Mouse (Mus musculus): Measurements from ENCODE around the gene Pard3. TPM values are rescaled to one million over a fixed set of nuclear protein-coding genes. Genes with fewer than 3 reads are reported as not detected.

Gene Pard3
- polyA plus RNA-seq, 1 experiment from 2014 or later, result 30.0 TPM

GRCm38 (mm10) chr8:127076511-127076910 is 12.8 kb downstream of the Pard3 start:
- Histone ChIP-seq H3K9ac (ENCODE audit: low read length) (no peak overlapping the region), H3K4me2 (replicated peaks; ENCODE audit: low read depth) (peak overlapping the region; percentile 27), H3K4me3 (ENCODE audit: low read depth, low read length) (0 out of 2 replicates have a peak overlapping the region, but pooled peaks have one; percentile 8), H3K27me3 (ENCODE audit: control insufficient read depth, insufficient read depth, low read length) (no peaks in the 10 kb centered on the region), H3K9me3 (ENCODE audit: control insufficient read depth, low read length) (no peaks in the 10 kb centered on the region), H3K4me1 (replicated peaks; ENCODE audit: control insufficient read depth, insufficient read depth) (peaks cover 7% of the 10 kb centered on the region; the same call in 1 of the 2 replicates), H3K36me3 (ENCODE audit: control insufficient read depth, insufficient read depth, low read length) (no peaks in the 10 kb centered on the region), H3K27ac (replicated peaks) (peak overlapping the region; percentile 69)
- peak; percentile 91 for ATAC-seq (ENCODE audit: low FRiP score, low TSS enrichment)
- WGBS, result 54% methylated on average over 7 of the region's 7 CpGs
- peak; percentile 79 for DNase-seq (ENCODE audit: low spot score)
- TF ChIP-seq EP300 (optimal IDR thresholded peaks at IDR 0.05) (no peak), CTCF (IDR thresholded peaks at IDR 0.05; ENCODE audit: low read depth) (no peak)

- H3K4me2 ChIP-seq (replicated peaks; ENCODE audit: low read depth), result no peak overlapping the region
- no peaks in the 10 kb centered on the region for H3K9me3 ChIP-seq (ENCODE audit: control insufficient read depth, low read length)
- TF ChIP-seq EP300 (optimal IDR thresholded peaks at IDR 0.05) (no peak), CTCF (IDR thresholded peaks at IDR 0.05; ENCODE audit: low read depth) (no peak)
- H3K27ac ChIP-seq (replicated peaks), result no peak overlapping the region
- H3K9ac ChIP-seq (ENCODE audit: low read length), result no peak overlapping the region
- WGBS, result 46% methylated on average over 5 of the region's 5 CpGs
- ATAC-seq (ENCODE audit: low FRiP score, low TSS enrichment), result no peak
- no peaks in the 10 kb centered on the region for H3K27me3 ChIP-seq (ENCODE audit: control insufficient read depth, insufficient read depth, low read length)
- H3K4me3 ChIP-seq (ENCODE audit: low read depth, low read length), result no peak overlapping the region
- H3K36me3 ChIP-seq (ENCODE audit: control insufficient read depth, insufficient read depth, low read length), result no peaks in the 10 kb centered on the region
- no peak for DNase-seq (ENCODE audit: low spot score)
- peaks cover 7% of the 10 kb centered on the region; the same call in 1 of the 2 replicates for H3K4me1 ChIP-seq (replicated peaks; ENCODE audit: control insufficient read depth, insufficient read depth)
These were observed 15.6 kb downstream of the Pard3 start for GRCm38 (mm10) chr8:127079244-127079805.

DNA sequence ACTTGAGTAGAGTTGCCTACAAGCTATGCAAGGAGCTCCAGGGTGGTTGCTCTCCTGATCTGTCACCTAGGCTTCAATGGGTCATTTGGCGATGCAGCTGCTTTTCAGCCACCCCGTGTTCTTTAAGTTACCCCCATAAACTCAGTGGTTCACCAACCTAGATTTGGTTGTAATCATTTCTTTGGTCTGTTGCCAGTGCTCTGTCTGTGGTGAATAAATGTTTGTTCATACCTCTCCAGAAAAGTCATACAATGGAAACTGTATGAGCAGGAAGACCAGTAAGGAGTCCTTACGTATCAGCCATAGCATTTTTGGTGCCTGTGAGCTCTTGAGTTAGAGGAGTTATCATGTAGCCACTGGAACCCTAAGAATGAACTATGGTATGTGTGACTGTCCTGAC is 17.6 kb downstream of the Pard3 start:
- no peaks in the 10 kb centered on the region for H3K36me3 ChIP-seq (ENCODE audit: control insufficient read depth, insufficient read depth, low read length)

DNA sequence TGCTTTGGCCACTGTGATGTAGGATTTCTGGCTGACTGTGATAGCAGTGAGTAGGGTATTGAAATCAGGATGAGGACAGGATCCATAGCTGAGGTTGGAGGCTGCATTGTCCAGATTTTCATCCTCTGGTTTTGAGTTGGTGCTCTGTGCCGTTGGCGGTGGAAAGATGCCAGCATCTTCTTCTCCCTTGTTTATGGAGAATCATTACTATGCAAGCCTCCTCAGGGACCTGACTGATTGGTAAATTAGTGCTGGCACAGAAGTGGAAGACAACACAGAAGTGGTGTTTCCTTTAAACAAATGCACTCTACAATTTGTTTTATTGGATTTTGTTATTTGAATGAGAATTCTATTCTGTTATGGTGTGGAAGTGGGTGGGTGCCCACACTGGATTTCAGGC is 18.8 kb downstream of the Pard3 start:
- Histone ChIP-seq H3K4me3 (ENCODE audit: low read depth, low read length) (no peak overlapping the region), H3K36me3 (ENCODE audit: control insufficient read depth, insufficient read depth, low read length) (no peaks in the 10 kb centered on the region), H3K27ac (replicated peaks) (no peak overlapping the region), H3K27me3 (ENCODE audit: control insufficient read depth, insufficient read depth, low read length) (no peaks in the 10 kb centered on the region), H3K9ac (ENCODE audit: low read length) (no peak overlapping the region), H3K4me1 (replicated peaks; ENCODE audit: control insufficient read depth, insufficient read depth) (0 out of 2 replicates have a peak, but pooled peaks cover 4% of the 10 kb centered on the region), H3K4me2 (replicated peaks; ENCODE audit: low read depth) (no peak overlapping the region), H3K9me3 (ENCODE audit: control insufficient read depth, low read length) (no peaks in the 10 kb centered on the region)
- TF ChIP-seq CTCF (IDR thresholded peaks at IDR 0.05; ENCODE audit: low read depth), result no peak
- TF ChIP-seq EP300 (optimal IDR thresholded peaks at IDR 0.05), result no peak
- WGBS, result 72% methylated on average over 2 of the region's 2 CpGs
- ATAC-seq (ENCODE audit: low FRiP score, low TSS enrichment) (no peak), DNase-seq (ENCODE audit: low spot score) (no peak)

More for the DNA sequence above, 17.6 kb downstream of the Pard3 start:
- Histone ChIP-seq H3K9ac (ENCODE audit: low read length) (no peak overlapping the region), H3K4me2 (replicated peaks; ENCODE audit: low read depth) (no peak overlapping the region), H3K4me3 (ENCODE audit: low read depth, low read length) (no peak overlapping the region), H3K9me3 (ENCODE audit: control insufficient read depth, low read length) (no peaks in the 10 kb centered on the region), H3K27me3 (ENCODE audit: control insufficient read depth, insufficient read depth, low read length) (no peaks in the 10 kb centered on the region), H3K27ac (replicated peaks) (no peak overlapping the region), H3K4me1 (replicated peaks; ENCODE audit: control insufficient read depth, insufficient read depth) (peaks cover 7% of the 10 kb centered on the region; the same call in 1 of the 2 replicates)
- TF ChIP-seq CTCF (IDR thresholded peaks at IDR 0.05; ENCODE audit: low read depth) (no peak), EP300 (optimal IDR thresholded peaks at IDR 0.05) (no peak)
- DNase-seq (ENCODE audit: low spot score) (no peak), ATAC-seq (ENCODE audit: low FRiP score, low TSS enrichment) (no peak)
- 45% methylated on average over 3 of the region's 3 CpGs for WGBS

DNA sequence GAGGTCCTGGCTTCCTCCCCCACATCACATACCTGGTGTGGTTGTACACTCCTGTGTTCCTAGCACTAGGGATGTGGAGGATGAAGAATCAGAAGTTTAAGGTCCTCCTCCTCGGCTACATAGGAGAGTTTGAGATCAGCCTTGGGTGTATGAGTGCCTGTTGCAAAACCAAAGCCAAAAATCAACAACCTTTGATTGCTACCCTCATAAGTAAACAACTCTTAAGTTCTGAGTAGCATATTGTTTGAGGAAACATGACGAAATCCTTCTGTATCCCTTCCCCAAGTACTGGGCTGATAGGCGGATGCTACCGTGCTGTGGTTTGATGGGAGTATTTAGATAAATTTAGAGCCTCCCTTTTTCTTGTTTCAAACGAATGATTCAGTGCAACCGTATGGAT is 20.9 kb downstream of the Pard3 start:
- 45% methylated on average over 6 of the region's 6 CpGs for WGBS
- H3K4me2 ChIP-seq (replicated peaks; ENCODE audit: low read depth), result no peak overlapping the region
- H3K4me1 ChIP-seq (replicated peaks; ENCODE audit: control insufficient read depth, insufficient read depth), result 0 out of 2 replicates have a peak, but pooled peaks cover 4% of the 10 kb centered on the region

GRCm38 (mm10) chr8:127087434-127087833 is 23.7 kb downstream of the Pard3 start:
- no peak overlapping the region for H3K27ac ChIP-seq (replicated peaks)
- H3K4me3 ChIP-seq (ENCODE audit: low read depth, low read length), result no peak overlapping the region
- H3K4me2 ChIP-seq (replicated peaks; ENCODE audit: low read depth), result no peak overlapping the region
- TF ChIP-seq CTCF (IDR thresholded peaks at IDR 0.05; ENCODE audit: low read depth), result no peak
- no peak for TF ChIP-seq EP300 (optimal IDR thresholded peaks at IDR 0.05)
- no peak overlapping the region for H3K9ac ChIP-seq (ENCODE audit: low read length)
- ATAC-seq (ENCODE audit: low FRiP score, low TSS enrichment) (no peak), DNase-seq (ENCODE audit: low spot score) (no peak)
- no peaks in the 10 kb centered on the region for H3K9me3 ChIP-seq (ENCODE audit: control insufficient read depth, low read length)
- 25% methylated on average over 1 of the region's 1 CpGs for WGBS
- H3K36me3 ChIP-seq (ENCODE audit: control insufficient read depth, insufficient read depth, low read length), result no peaks in the 10 kb centered on the region
- peaks cover 8% of the 10 kb centered on the region; the same call in 1 of the 2 replicates for H3K4me1 ChIP-seq (replicated peaks; ENCODE audit: control insufficient read depth, insufficient read depth)
- H3K27me3 ChIP-seq (ENCODE audit: control insufficient read depth, insufficient read depth, low read length), result no peaks in the 10 kb centered on the region

More for the DNA sequence above, 20.9 kb downstream of the Pard3 start:
- H3K9me3 ChIP-seq (ENCODE audit: control insufficient read depth, low read length), result no peaks in the 10 kb centered on the region
- no peaks in the 10 kb centered on the region for H3K27me3 ChIP-seq (ENCODE audit: control insufficient read depth, insufficient read depth, low read length)
- H3K9ac ChIP-seq (ENCODE audit: low read length), result no peak overlapping the region
- ATAC-seq (ENCODE audit: low FRiP score, low TSS enrichment), result 0 out of 2 replicates have a peak, but pooled peaks have one; percentile 26
- no peaks in the 10 kb centered on the region for H3K36me3 ChIP-seq (ENCODE audit: control insufficient read depth, insufficient read depth, low read length)
- no peak overlapping the region for H3K27ac ChIP-seq (replicated peaks)
- no peak overlapping the region for H3K4me3 ChIP-seq (ENCODE audit: low read depth, low read length)
- no peak for DNase-seq (ENCODE audit: low spot score)
- TF ChIP-seq CTCF (IDR thresholded peaks at IDR 0.05; ENCODE audit: low read depth), result no peak
- TF ChIP-seq EP300 (optimal IDR thresholded peaks at IDR 0.05), result no peak

Measured in stomach, postnatal 0 days (tissue).